Mouse (Mus musculus) hindbrain, embryonic 11.5 days (tissue): ENCODE data around the gene Ubxn10. TPM values are rescaled to one million over a fixed set of nuclear protein-coding genes. Genes with fewer than 3 reads are reported as not detected.

Experiments used
- ATAC-seq: fragments of 200-750 bp; cut with Nextera tagmentation; 2 replicates; pipeline ENCODE4 v1.8.0; 2017; ENCODE audit warnings: mild to moderate bottlenecking, moderate TSS enrichment, moderate library complexity; ENCODE audit not compliant: low FRiP score
- DNase-seq: peaks from one replicate; pipeline ENCODE4 v3.0.0-alpha.2; 2015; ENCODE audit warnings: low spot score
- H3K27ac ChIP-seq: fragments of 300-500 bp; sonication (generic); 2 replicates; pipeline ENCODE4 v1.5.1; 2014; ENCODE audit warnings: mild to moderate bottlenecking, low read depth, low read length
- H3K27me3 ChIP-seq: fragments of 300-500 bp; sonication (generic); 2 replicates; pipeline ENCODE4 v1.6.1; 2014; ENCODE audit warnings: mild to moderate bottlenecking, low read length, moderate library complexity, mixed read lengths; ENCODE audit not compliant: control insufficient read depth, insufficient read depth
- H3K36me3 ChIP-seq: fragments of 300-500 bp; sonication (generic); 2 replicates; pipeline ENCODE4 v1.6.1; 2014; ENCODE audit warnings: mild to moderate bottlenecking, low read length, moderate library complexity, mixed read lengths; ENCODE audit not compliant: control insufficient read depth, insufficient read depth
- H3K4me1 ChIP-seq: fragments of 300-500 bp; sonication (generic); replicated peaks from 2 replicates; pipeline ENCODE4 v1.6.1; 2014; ENCODE audit warnings: low read length, mixed read lengths; ENCODE audit not compliant: control insufficient read depth, insufficient read depth
- H3K4me2 ChIP-seq: fragments of 300-500 bp; sonication (generic); replicated peaks from 2 replicates; pipeline ENCODE4 v1.6.1; 2014; ENCODE audit warnings: mild to moderate bottlenecking, low read depth, low read length
- H3K4me3 ChIP-seq: fragments of 300-500 bp; sonication (generic); 2 replicates; pipeline ENCODE4 v1.5.1; 2014; ENCODE audit warnings: low read depth, low read length
- H3K9ac ChIP-seq: fragments of 300-500 bp; sonication (generic); 2 replicates; pipeline ENCODE4 v1.6.1; 2014; ENCODE audit warnings: low read depth, low read length
- H3K9me3 ChIP-seq: fragments of 300-500 bp; sonication (generic); 2 replicates; pipeline ENCODE4 v1.6.1; 2016; ENCODE audit warnings: low read length; ENCODE audit not compliant: control insufficient read depth
- WGBS: fragments of 180-500 bp; shearing (Covaris S2); extraction: QIAGEN DNeasy Blood & Tissue Kit; methylation state at CpG from one replicate; pipeline ENCODE4 v1.1.7; 2014; 5-methylcytosine and 5-hydroxymethylcytosine counted together
- polyA plus RNA-seq: library from polyadenylated mRNA; unstranded; fragments of >200 nt; fragmentation: Nextera tagmentation; extraction: Ambion mirVana; gene quantifications from 2 replicates; pipeline ENCODE4 v1.2.1, GENCODE M21; 2014

Gene Ubxn10
- polyA plus RNA-seq, 1 experiment from 2014 or later, result 2.8 TPM

DNA sequence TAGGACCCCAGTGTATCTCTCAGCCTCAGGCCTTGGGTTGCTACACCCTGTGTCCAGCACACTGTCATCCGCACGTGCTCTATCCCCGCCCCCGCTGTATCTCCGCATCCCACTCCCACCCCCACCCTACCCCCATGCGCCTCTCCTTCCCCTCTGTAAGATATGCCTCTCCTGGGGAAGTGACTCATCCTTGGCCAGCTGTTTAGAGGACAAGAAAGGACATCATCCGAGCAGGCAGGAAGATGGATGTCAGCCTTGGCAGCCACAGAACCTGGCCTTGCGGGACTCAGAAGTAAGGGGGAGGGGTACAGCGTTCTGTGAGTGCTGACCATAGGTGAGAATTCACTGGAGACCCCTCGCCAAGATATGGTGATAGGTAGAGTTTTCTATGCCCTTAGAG, 70.4 kb downstream of the Ubxn10 start:
- ATAC-seq (no peak), DNase-seq (no peak)
- Histone ChIP-seq H3K4me1 (no peaks in the 10 kb centered on the region), H3K9me3 (no peaks in the 10 kb centered on the region), H3K27ac (no peak overlapping the region), H3K27me3 (no peaks in the 10 kb centered on the region), H3K4me3 (no peak overlapping the region), H3K36me3 (no peaks in the 10 kb centered on the region), H3K9ac (no peak overlapping the region), H3K4me2 (no peak overlapping the region)
- 80% methylated on average over 10 of the region's 10 CpGs for WGBS

DNA sequence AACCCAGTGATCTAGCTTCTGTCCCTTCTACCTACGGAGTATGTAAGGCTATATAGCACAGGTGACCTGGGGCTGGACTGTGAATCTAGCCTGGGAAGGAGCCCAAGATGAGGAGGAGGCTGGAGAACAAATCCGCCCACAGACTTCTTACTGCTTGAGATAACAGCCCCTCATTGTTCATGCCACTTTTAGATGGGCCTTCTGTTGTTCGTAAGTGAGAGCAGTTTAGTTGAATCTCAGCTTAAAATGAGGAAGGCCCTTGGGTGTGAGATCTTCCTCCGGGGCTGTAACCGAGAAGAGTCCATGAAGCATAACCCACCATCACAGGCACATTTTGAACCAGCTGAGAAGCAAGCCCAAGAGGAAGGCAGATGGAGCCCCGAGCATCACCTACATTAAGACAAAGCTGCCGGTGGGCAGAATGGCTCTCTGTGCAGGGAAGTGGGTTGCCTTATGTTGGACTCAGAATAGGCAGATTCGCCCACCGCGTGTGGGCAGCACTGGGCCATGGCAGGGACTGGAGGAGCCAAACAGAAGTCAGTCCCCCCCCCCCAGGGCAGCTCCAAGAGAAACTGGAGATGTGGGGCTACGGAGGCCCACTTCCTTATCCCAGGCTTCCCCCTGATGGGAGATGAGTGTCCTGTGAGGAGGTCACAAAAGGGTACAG, 76.9 kb downstream of the Ubxn10 start:
- no peak overlapping the region for H3K4me3 ChIP-seq
- no peaks in the 10 kb centered on the region for H3K4me1 ChIP-seq
- WGBS, result 86% methylated on average over 11 of the region's 11 CpGs
- no peaks in the 10 kb centered on the region for H3K9me3 ChIP-seq
- ATAC-seq (no peak), DNase-seq (no peak)
- no peaks in the 10 kb centered on the region for H3K36me3 ChIP-seq
- H3K27me3 ChIP-seq, result no peaks in the 10 kb centered on the region
- no peak overlapping the region for H3K4me2 ChIP-seq
- H3K9ac ChIP-seq, result no peak overlapping the region
- no peak overlapping the region for H3K27ac ChIP-seq

Other genes starting within 250 kb of the Ubxn10 start
- 0.46 and 0.77 TPM in 2 replicates for gene Vwa5b1, start 101.3 kb downstream of the Ubxn10 start, polyA plus RNA-seq
- gene Pla2g2c, start 12.4 kb downstream of the Ubxn10 start, polyA plus RNA-seq, result 0.48 and 0.68 TPM in 2 replicates
- 0.12 TPM in 1 of 2 replicates, not detected in the other for gene Pla2g2f, start 20.5 kb upstream of the Ubxn10 start, polyA plus RNA-seq
- 0.84 and 1.5 TPM in 2 replicates for gene Pla2g2d, start 38.6 kb upstream of the Ubxn10 start, polyA plus RNA-seq
- gene Pla2g5, start 126.3 kb upstream of the Ubxn10 start, polyA plus RNA-seq, result 0.39 TPM in 1 of 2 replicates, not detected in the other
- gene Gm13030, start 136.8 kb upstream of the Ubxn10 start, polyA plus RNA-seq, result not detected in 2 replicates
- not detected in 2 replicates for gene Pla2g2e, start 140.8 kb upstream of the Ubxn10 start, polyA plus RNA-seq
- gene Otud3, start 176.8 kb upstream of the Ubxn10 start, polyA plus RNA-seq, result 3.1 and 3.5 TPM in 2 replicates
- gene Rnf186, start 229.9 kb upstream of the Ubxn10 start, polyA plus RNA-seq, result not detected in 2 replicates
- 0.61 and 1.3 TPM in 2 replicates for gene Tmco4, start 235.7 kb upstream of the Ubxn10 start, polyA plus RNA-seq